Mouse (Mus musculus) c-Kit-negative CD71-positive TER-119-positive erythroid progenitor cells, embryonic 14.5 days (primary cell): ENCODE results near the gene Lpar3.
"Not testable (repeated sequence)": the region's sequence is repeated elsewhere in the genome, so short reads cannot be mapped to it uniquely, and the experiment has no call there.

Experiments used
- DNase-seq: peaks from one replicate; pipeline ENCODE4 v3.0.0-alpha.2; 2013; ENCODE audit warnings: low read depth, low spot score

Gene Lpar3

GRCm38 (mm10) chr3:146209759-146210158 lies 11.0 kb upstream of the Lpar3 start:
- not testable (repeated sequence) for DNase-seq

- DNase-seq, result no peak
Measured at GRCm38 (mm10) chr3:146211141-146211747, 9.5 kb upstream of the Lpar3 start.

- DNase-seq, result no peak
Measured at GRCm38 (mm10) chr3:146211964-146212363, 8.8 kb upstream of the Lpar3 start.

GRCm38 (mm10) chr3:146213336-146213735 lies 7.4 kb upstream of the Lpar3 start:
- no peak for DNase-seq

DNA sequence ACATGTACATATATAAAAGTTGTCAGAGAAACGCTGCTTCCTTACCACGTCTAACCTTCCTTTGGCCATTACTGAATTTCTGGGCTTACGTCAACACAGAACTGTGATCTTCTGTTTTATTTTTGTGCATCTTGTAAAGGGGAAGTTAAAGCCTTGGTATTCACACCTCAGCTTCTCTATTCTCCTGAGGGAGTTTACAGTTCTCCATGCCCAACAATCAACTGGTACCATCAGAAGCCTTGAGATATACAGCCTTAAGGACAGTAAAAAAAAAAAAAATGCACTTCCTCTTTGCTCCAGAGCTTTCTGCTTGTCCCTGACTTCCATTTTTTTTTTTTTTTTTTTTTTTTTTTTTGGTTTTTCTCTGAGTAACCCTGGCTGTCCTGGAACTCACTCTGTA lies 4.2 kb upstream of the Lpar3 start:
- DNase-seq, result no peak

DNA sequence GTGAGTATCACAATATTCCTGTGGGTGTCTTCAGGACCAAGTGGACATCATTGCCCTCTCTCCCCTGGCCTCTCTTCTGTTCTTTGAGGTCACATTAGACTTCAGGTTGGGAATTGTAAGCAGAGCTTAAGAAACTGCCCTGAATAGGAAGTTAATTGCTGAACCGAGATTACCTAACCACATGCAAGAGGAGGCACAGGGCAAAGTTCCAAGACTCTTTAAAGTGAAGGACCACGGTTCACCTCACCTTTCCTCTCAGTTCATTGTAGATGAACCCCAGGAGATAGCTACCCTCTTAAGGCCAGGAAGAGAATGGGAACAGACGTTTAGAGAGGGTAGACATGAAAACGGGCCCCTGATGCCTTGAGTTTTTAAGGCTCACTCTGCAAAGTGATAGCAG lies 3.5 kb downstream of the Lpar3 start:
- DNase-seq, result no peak

DNA sequence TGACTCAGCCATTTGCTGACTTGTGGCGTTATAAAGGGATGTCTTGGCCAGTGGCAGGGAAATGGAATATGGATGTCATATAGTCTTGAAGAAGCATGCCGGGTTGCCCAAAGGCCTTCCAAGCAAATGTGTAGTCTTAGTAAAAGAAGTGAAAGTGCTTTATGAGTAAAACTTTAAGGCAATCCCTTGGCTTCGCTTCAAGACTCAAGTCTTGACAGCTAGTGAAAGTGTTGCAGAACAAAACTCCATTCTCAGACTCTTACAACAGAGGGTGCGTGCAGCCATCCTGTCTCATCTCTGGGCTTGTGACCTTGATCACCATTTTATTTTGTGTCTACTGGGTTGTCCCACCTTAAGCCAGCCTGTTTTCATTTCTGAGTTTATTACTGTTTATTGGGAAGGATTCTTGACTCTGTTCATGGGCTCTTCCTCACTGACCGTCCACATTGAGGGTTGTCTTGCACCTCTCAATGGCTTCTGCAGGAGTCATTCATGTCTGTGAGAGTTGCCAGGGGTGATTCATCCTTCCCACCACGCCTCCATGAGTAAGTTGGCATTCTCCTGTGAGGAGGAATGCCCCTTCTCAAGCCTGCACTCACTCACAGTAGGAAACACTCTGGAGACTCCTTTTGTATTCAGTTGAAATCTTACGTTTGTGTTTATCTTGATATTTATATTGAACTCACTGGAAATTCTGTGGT lies 4.4 kb downstream of the Lpar3 start:
- DNase-seq, result no peak

- DNase-seq, result no peak
Measured at GRCm38 (mm10) chr3:146227427-146227826, 6.7 kb downstream of the Lpar3 start.

DNA sequence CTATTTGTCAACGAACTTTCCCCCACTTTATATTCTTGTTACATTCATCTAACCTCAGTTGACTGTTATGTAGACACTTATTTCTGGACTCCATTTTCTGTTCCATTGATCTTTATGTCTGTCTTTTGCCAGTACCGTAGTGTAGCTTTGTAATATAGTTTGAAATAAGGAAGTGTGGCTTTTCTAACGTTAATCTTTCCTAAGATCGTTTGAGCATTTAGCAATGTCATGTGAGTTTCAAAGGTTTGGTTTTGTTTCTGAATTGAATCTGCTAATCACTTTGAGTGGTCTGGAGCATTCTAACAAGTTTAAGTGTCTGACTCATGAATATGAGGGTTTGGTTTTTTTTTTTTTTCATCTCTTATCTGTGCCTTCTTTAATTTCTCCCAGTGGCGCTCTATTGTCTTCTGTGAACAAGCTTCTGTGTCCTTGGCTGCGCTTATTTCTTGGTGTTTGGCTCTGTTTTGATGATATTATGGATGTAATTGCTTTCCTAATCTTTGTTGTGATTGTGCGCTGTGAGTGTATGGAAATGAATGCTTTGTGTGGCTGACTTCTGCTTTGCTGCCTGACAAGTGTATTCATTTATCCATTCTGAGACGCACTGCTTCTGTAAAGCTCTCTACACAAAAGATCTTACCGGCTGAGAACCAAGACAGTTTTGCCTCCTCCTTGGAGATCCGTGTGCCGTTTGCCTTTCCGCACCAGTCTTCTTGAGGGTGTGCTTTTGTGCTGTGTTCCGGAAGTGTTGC lies 8.0 kb downstream of the Lpar3 start:
- no peak for DNase-seq

DNA sequence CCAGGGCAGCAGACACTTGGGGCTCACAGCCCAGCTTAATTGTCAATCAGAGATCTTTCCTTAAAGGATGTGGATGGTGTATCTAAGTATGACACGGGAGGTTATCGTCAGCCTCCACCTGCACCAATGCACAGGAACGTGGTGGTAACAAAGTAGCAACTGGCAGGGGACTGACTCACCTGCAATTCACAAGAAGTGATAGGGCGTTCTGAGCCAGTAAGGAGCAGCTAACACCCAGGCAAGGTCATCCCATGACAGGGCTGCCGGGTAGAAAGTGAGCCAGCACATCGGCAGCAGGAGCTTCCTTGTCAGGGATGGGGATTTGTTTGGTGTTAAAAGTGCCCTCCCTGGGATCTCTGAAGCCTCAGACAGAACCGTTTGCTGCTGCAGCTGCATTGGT lies 11.9 kb downstream of the Lpar3 start:
- no peak for DNase-seq

- DNase-seq, result no peak
Measured at GRCm38 (mm10) chr3:146233741-146234140, 13.0 kb downstream of the Lpar3 start.

- no peak for DNase-seq
Measured at GRCm38 (mm10) chr3:146234530-146234929, 13.8 kb downstream of the Lpar3 start.

GRCm38 (mm10) chr3:146236280-146236679 lies 15.5 kb downstream of the Lpar3 start:
- no peak for DNase-seq

DNA sequence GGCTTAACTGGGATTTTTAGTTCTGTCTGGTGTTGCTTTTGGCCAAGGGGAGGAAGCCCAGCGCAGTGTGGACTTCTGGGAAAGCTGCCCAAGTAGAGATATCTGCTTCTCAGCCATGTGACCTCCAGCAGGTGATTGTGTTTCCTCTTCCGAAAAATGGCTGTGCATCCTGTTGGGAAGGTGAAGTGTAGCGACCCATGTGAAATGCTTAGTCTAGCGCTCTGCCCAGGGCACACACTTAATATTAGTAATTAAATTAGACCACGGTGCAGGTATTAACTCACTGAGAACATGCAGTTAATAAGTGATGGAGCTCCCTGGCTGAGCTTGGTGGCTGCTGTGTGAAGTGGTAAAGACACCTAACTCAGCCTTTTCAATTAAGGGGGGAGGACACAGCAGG lies 16.9 kb downstream of the Lpar3 start:
- DNase-seq, result no peak

DNA sequence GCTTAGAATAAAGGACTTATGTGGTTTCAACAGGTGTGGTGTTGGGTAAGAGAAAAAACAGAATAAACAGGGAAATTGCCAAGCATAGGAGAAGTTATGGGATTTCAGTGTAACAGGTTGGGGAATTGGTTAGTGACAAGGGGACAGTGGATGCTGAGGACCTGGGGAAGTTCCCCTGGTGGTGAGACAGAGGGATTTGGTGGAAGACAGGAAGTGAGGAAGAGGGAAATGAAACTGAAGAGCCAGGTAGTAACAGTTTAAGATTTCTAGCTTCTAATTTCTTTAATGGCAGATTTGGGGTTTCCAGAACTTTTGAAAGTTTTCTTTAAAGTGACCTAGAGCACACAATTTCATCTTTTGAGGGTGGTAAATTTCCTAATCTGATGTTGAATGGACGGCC lies 23.9 kb downstream of the Lpar3 start:
- DNase-seq, result no peak

GRCm38 (mm10) chr3:146246557-146246956 lies 25.8 kb downstream of the Lpar3 start:
- DNase-seq, result no peak

DNA sequence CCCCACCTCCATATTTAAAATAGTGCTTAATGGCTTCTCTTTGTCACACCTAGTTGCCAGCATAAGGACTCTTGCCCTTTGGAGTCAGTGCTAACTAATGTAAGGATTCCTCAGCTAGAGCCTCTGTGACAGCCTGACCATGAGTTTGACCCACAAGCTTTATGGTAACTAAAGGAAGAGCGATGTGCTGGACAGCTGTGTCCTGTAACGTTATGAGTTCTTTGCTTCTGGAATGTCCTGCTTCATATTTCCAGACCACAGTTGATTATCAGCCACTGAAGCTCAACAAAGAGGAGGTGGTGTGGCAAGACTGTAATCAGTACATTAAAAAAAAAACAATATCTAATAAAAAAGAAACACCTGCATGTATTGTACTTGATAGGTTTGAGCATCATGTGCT lies 26.2 kb downstream of the Lpar3 start:
- no peak for DNase-seq

- DNase-seq, result no peak
Measured at GRCm38 (mm10) chr3:146249895-146250294, 29.1 kb downstream of the Lpar3 start.

- no peak for DNase-seq
Measured at GRCm38 (mm10) chr3:146251771-146252170, 31.0 kb downstream of the Lpar3 start.

DNA sequence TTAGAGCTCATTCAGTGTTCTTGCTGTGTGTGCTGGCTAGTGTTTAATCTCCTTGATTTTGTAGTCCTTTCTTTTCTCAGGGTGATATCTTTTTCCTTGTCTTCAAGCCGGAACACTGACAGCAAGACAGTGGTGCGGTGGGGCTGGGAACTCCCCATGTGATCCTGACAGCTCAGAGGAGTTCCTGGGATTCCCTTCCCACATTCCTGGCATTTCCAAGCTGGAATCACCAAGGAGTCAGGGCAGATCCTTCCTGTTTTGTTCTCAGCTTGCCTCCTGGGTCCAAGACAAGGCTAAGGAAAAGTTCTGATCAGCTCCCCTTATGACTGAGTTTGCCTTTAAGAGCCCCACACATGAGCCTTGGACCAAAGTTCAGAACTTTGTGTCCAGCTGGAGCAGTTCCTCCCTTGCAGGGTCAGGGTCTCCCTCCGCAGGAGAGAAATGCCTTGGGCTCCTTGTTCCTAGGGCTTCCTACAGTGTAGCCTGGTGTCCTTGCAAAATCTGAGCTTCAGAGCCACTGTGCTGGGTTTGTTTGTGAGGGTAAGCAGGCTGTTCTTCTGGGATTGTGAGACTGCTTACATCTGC lies 33.1 kb downstream of the Lpar3 start:
- DNase-seq, result no peak

GRCm38 (mm10) chr3:146255123-146255522 lies 34.4 kb downstream of the Lpar3 start:
- DNase-seq, result no peak

DNA sequence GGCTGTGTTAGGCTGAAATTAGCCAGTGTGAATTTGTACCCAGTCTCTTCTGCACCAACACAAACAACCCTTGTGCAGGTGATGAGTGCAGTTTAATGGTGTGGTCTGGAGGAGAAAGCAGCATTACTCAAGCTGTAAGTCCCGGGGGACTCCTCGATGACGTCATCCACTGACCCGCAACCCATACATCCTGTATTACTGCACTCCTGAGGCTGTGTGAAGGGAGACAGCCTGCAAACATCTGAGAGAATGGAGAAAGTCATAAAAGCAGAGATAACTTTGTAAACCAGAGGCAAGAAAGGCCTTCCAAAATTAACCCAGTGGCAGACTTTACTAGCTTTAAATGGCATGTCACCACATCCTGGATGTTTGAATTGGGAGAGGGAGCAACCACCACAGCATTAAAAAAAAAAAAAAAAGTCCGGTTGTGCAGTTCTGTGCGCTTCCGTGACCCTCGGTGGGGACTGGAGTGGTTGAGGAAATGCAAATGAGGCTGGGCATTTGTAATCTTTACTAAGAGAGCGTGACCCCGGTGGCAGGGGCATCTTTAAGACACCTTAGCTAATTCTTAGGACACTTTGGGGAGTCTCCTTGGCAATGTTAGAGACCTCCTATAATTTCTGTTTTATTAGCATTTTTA lies 36.8 kb downstream of the Lpar3 start:
- DNase-seq, result no peak
